ENCODE assay signal across 10 mouse cellular contexts in genomic region chr8:79292712-79293264, GRCm38 (mm10). TPM values are rescaled to one million over a fixed set of nuclear protein-coding genes. Genes with fewer than 3 reads are reported as not detected.
A peak's percentile ranks its signal among the peaks of the same experiment; 100 is the strongest.
DNase-seq lines count a peak whose midpoint lies in the region; ATAC-seq and TF ChIP-seq lines count a peak whose summit lies in the region.
"Had no signal": no experiment of that assay in that cellular context is flagged by ENCODE, and none has a peak within 500 bp of the region (broad histone marks: within the 10 kb centered on the region; RNA-seq: fewer than 3 reads in every experiment).

No protein-coding gene starts in this region.

- no peaks in the 10 kb centered on the region for H3K36me3 ChIP-seq in embryonic facial prominence, embryonic 12.5 days
- H3K36me3 ChIP-seq in embryonic facial prominence, embryonic 10.5 days (replicated peaks), result no peaks in the 10 kb centered on the region
- H3K36me3 ChIP-seq in intestine, embryonic 14.5 days (ENCODE audit: control insufficient read depth, insufficient read depth, low read length), result no peaks in the 10 kb centered on the region
- no peaks in the 10 kb centered on the region for H3K36me3 ChIP-seq in intestine, postnatal 0 days (ENCODE audit: control insufficient read depth, insufficient read depth)
- no peaks in the 10 kb centered on the region for H3K36me3 ChIP-seq in neural tube, embryonic 11.5 days (ENCODE audit: control insufficient read depth, insufficient read depth, low read length)
- H3K36me3 ChIP-seq in stomach, embryonic 15.5 days, result no peaks in the 10 kb centered on the region

- H3K27me3 ChIP-seq in embryonic facial prominence, embryonic 12.5 days, result no peaks in the 10 kb centered on the region
- no peaks in the 10 kb centered on the region for H3K27me3 ChIP-seq in embryonic facial prominence, embryonic 10.5 days (replicated peaks; ENCODE audit: low read depth, poor library complexity, severe bottlenecking)
- no peaks in the 10 kb centered on the region for H3K27me3 ChIP-seq in intestine, embryonic 14.5 days (replicated peaks; ENCODE audit: control insufficient read depth, insufficient read depth, low read length)
- H3K27me3 ChIP-seq in intestine, postnatal 0 days (replicated peaks; ENCODE audit: control insufficient read depth, insufficient read depth, low read length), result no peaks in the 10 kb centered on the region
- no peaks in the 10 kb centered on the region for H3K27me3 ChIP-seq in neural tube, embryonic 11.5 days (ENCODE audit: control insufficient read depth, insufficient read depth, low read length)
- H3K27me3 ChIP-seq in stomach, embryonic 15.5 days (replicated peaks), result no peaks in the 10 kb centered on the region

- ATAC-seq in embryonic facial prominence, embryonic 12.5 days (ENCODE audit: insufficient number of reproducible peaks, insufficient read depth, low FRiP score, low TSS enrichment), result no peak
- ATAC-seq in intestine, embryonic 14.5 days (replicated peaks; ENCODE audit: low FRiP score, low TSS enrichment, low read depth), result no peak
- no peak for ATAC-seq in intestine, postnatal 0 days
- no peak for ATAC-seq in neural tube, embryonic 11.5 days (ENCODE audit: insufficient read depth, low FRiP score, low TSS enrichment)
- ATAC-seq in stomach, embryonic 15.5 days (ENCODE audit: insufficient read depth, low FRiP score, low read depth), result no peak

- no peak overlapping the region for H3K4me3 ChIP-seq in embryonic facial prominence, embryonic 12.5 days
- H3K4me3 ChIP-seq in embryonic facial prominence, embryonic 10.5 days, result no peak overlapping the region
- H3K4me3 ChIP-seq in intestine, embryonic 14.5 days (ENCODE audit: low read depth, low read length), result no peak overlapping the region
- H3K4me3 ChIP-seq in intestine, postnatal 0 days (ENCODE audit: low read depth, low read length), result no peak overlapping the region
- no peak overlapping the region for H3K4me3 ChIP-seq in neural tube, embryonic 11.5 days (ENCODE audit: low read depth, low read length)
- no peak overlapping the region for H3K4me3 ChIP-seq in stomach, embryonic 15.5 days (replicated peaks)

- H3K4me2 ChIP-seq in embryonic facial prominence, embryonic 12.5 days (replicated peaks), result peak overlapping the region; percentile 68; the same call in 1 of the 2 replicates
- peak overlapping the region; percentile 55; the same call in 1 of the 2 replicates for H3K4me2 ChIP-seq in intestine, embryonic 14.5 days (ENCODE audit: low read length)
- H3K4me2 ChIP-seq in intestine, postnatal 0 days (replicated peaks; ENCODE audit: low read depth), result no peak overlapping the region
- peak overlapping the region; percentile 79; the same call in 1 of the 2 replicates for H3K4me2 ChIP-seq in neural tube, embryonic 11.5 days (ENCODE audit: low read depth)
- H3K4me2 ChIP-seq in stomach, embryonic 15.5 days, result peak overlapping the region; percentile 78; the same call in 1 of the 2 replicates

- no peaks in the 10 kb centered on the region for H3K9me3 ChIP-seq in embryonic facial prominence, embryonic 12.5 days
- H3K9me3 ChIP-seq in embryonic facial prominence, embryonic 10.5 days, result no peaks in the 10 kb centered on the region
- H3K9me3 ChIP-seq in intestine, embryonic 14.5 days (ENCODE audit: control insufficient read depth, low read length), result no peaks in the 10 kb centered on the region
- H3K9me3 ChIP-seq in intestine, postnatal 0 days (ENCODE audit: control insufficient read depth), result no peaks in the 10 kb centered on the region
- no peaks in the 10 kb centered on the region for H3K9me3 ChIP-seq in neural tube, embryonic 11.5 days (ENCODE audit: control insufficient read depth, low read length)
- no peaks in the 10 kb centered on the region for H3K9me3 ChIP-seq in stomach, embryonic 15.5 days

- peaks cover 12% of the 10 kb centered on the region for H3K4me1 ChIP-seq in embryonic facial prominence, embryonic 12.5 days
- H3K4me1 ChIP-seq in embryonic facial prominence, embryonic 10.5 days, result peaks cover 23% of the 10 kb centered on the region
- H3K4me1 ChIP-seq in intestine, embryonic 14.5 days (replicated peaks; ENCODE audit: control insufficient read depth, insufficient read depth, low read length), result peaks cover 11% of the 10 kb centered on the region; the same call in 1 of the 2 replicates
- H3K4me1 ChIP-seq in intestine, postnatal 0 days (replicated peaks; ENCODE audit: control insufficient read depth, insufficient read depth, low read length), result 0 out of 2 replicates have a peak, but pooled peaks cover 3% of the 10 kb centered on the region
- H3K4me1 ChIP-seq in neural tube, embryonic 11.5 days (ENCODE audit: control insufficient read depth, insufficient read depth, low read length), result peaks cover 10% of the 10 kb centered on the region; the same call in 1 of the 2 replicates
- H3K4me1 ChIP-seq in stomach, embryonic 15.5 days, result peaks cover 8% of the 10 kb centered on the region

- no peak for DNase-seq in embryonic facial prominence, embryonic 10.5 days (ENCODE audit: low spot score)
- no peak for DNase-seq in intestine, embryonic 14.5 days (ENCODE audit: low spot score)
- DNase-seq in neural tube, embryonic 11.5 days (ENCODE audit: low spot score), result no peak
- no peak for DNase-seq in neural tube, embryonic 10.5 days (ENCODE audit: extremely low spot score, low spot score)
- DNase-seq in T-cell, adult 2 months (ENCODE audit: low spot score), result no peak
- DNase-seq: kidney, postnatal 10 days; retina, postnatal 1 day had no signal

- no peak overlapping the region for H3K27ac ChIP-seq in embryonic facial prominence, embryonic 12.5 days
- no peak overlapping the region for H3K27ac ChIP-seq in embryonic facial prominence, embryonic 10.5 days (replicated peaks)
- H3K27ac ChIP-seq in intestine, embryonic 14.5 days (ENCODE audit: low read depth), result no peak overlapping the region
- H3K27ac ChIP-seq in intestine, postnatal 0 days (ENCODE audit: low read depth, low read length), result no peak overlapping the region
- no peak overlapping the region for H3K27ac ChIP-seq in neural tube, embryonic 11.5 days (ENCODE audit: low read depth, low read length)
- no peak overlapping the region for H3K27ac ChIP-seq in stomach, embryonic 15.5 days

- TF ChIP-seq CTCF in intestine, postnatal 0 days (IDR thresholded peaks at IDR 0.05; ENCODE audit: low read depth), result no peak

- WGBS in embryonic facial prominence, embryonic 12.5 days, result 80% methylated on average over 3 of the region's 3 CpGs
- 88% methylated on average over 3 of the region's 3 CpGs for WGBS in embryonic facial prominence, embryonic 10.5 days
- 74% methylated on average over 3 of the region's 3 CpGs for WGBS in intestine, embryonic 14.5 days
- WGBS in intestine, postnatal 0 days, result 67% methylated on average over 3 of the region's 3 CpGs
- 98% methylated on average over 3 of the region's 3 CpGs for WGBS in neural tube, embryonic 11.5 days
- WGBS in stomach, embryonic 15.5 days, result 60% methylated on average over 3 of the region's 3 CpGs

- H3K9ac ChIP-seq in embryonic facial prominence, embryonic 12.5 days, result no peak overlapping the region
- H3K9ac ChIP-seq in intestine, embryonic 14.5 days (ENCODE audit: low read length), result no peak overlapping the region
- no peak overlapping the region for H3K9ac ChIP-seq in intestine, postnatal 0 days (ENCODE audit: low read depth, low read length)
- H3K9ac ChIP-seq in neural tube, embryonic 11.5 days (ENCODE audit: low read length), result no peak overlapping the region
- no peak overlapping the region for H3K9ac ChIP-seq in stomach, embryonic 15.5 days

RNA-seq across cellular contexts. Expression of gene Mmaa, which starts 1.9 kb away (rescaled TPM):
- 17.8 and 19.1 TPM in 2 replicates for polyA plus RNA-seq in embryonic facial prominence, embryonic 12.5 days (2016; fragmentation: Nextera tagmentation; extraction: Ambion mirVana)
- 8.0 and 9.6 TPM in 2 replicates for polyA plus RNA-seq in embryonic facial prominence, embryonic 10.5 days (2016; fragmentation: Nextera tagmentation; extraction: Ambion mirVana)
- polyA plus RNA-seq in intestine, embryonic 14.5 days (2014; fragmentation: Nextera tagmentation; extraction: Ambion mirVana), result 9.5 and 11.3 TPM in 2 replicates
- 7.2 and 8.2 TPM in 2 replicates for polyA plus RNA-seq in intestine, postnatal 0 days (2015; fragmentation: Nextera tagmentation; extraction: Ambion mirVana)
- polyA plus RNA-seq in neural tube, embryonic 11.5 days (2014; fragmentation: Nextera tagmentation; extraction: Ambion mirVana), result 11.8 and 12.4 TPM in 2 replicates
- 13.0 and 13.6 TPM in 2 replicates for polyA plus RNA-seq in stomach, embryonic 15.5 days (2015; fragmentation: Nextera tagmentation; extraction: Ambion mirVana)

RNA-seq across cellular contexts. Expression of gene 1700011L22Rik, which starts 44.4 kb away (rescaled TPM):
- polyA plus RNA-seq in embryonic facial prominence, embryonic 12.5 days (2016; fragmentation: Nextera tagmentation; extraction: Ambion mirVana), result not detected in 2 replicates
- polyA plus RNA-seq in embryonic facial prominence, embryonic 10.5 days (2016; fragmentation: Nextera tagmentation; extraction: Ambion mirVana), result not detected in 2 replicates
- polyA plus RNA-seq in intestine, embryonic 14.5 days (2014; fragmentation: Nextera tagmentation; extraction: Ambion mirVana), result not detected in 2 replicates
- not detected in 2 replicates for polyA plus RNA-seq in intestine, postnatal 0 days (2015; fragmentation: Nextera tagmentation; extraction: Ambion mirVana)
- not detected in 2 replicates for polyA plus RNA-seq in neural tube, embryonic 11.5 days (2014; fragmentation: Nextera tagmentation; extraction: Ambion mirVana)
- polyA plus RNA-seq in stomach, embryonic 15.5 days (2015; fragmentation: Nextera tagmentation; extraction: Ambion mirVana), result not detected in 2 replicates
